Mouse (Mus musculus) heart, adult 9 months (tissue): ENCODE data around the gene Rpl36.

Experiments
- DNase-seq, 2 experiments: peaks; one replicate each; pipeline ENCODE4 v3.0.0; 2022; ENCODE audit warnings: low spot score in 2 of 2

Rpl36 gene

DNA sequence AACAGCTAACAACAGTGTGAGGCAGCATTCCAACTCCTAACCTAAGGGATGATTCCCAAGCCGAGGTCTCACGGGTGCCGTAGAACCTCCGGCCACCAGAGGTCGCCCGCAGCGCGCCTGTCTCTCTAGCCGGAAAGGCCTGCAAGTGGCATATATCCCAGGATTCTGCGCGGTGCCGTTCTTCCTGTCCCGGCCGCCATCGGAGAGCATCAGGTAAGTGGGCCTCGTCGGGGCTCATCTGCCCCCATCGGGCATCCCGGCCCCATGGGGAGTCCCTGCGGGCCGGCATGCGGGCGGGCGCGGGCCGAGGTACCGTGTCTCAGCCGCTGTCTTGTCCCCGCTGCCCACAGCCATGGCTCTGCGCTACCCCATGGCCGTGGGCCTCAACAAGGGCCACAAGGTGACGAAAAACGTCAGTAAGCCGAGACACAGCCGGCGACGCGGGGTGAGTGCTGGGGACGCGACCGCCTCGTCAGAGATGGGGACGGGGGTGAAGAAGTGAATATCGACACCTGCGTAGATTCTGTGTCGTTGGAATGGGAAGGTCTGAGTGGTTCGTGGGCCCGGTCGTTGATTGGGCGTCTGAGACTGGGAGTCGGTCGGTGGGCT, at the start of gene Rpl36:
TSS of gene Rpl36 (plus strand) at position 181 of the 609 bp plus-strand sequence.
- DNase-seq: peak; percentile 90 to 95

DNA sequence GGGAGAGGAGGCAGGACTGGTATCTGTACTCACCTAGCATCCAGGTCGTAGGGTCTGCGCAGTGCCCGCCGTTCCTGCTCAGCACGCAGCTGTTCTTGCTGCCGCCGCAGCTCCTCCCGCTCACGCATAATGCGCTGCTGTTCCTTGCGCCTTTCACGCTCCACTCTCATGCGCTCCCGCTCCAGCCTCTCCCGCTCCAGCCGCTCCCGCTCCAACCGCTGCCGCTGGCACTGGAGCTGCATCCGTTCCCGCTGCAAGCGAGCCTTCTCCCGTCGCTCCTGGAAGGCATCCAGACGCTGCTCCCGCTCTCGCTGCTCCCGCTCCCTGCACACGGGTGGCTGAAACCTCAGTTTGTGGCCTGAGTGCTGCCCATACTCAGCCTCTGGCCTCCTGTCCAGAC, 46.9 kb upstream of the Rpl36 start:
- no peak for DNase-seq

DNA sequence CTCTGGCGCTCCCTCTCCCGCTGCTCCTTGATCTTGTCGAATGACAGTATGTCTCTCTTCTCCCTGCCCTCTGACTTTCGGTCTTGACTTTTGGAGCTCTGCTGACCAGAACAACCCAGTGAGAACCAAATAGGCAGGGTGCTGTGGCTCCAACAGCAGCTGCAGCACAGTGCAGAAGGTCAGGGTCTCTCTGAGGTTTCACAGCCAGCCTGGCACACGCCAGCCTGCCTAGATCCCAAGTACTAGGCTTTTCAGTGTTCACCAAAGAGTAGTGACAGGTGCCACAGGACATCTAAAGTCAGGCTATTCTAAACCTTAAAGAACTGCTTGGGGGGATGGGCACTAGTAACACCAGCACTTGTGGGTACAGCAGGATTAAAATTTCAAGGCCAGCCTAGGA, 46.3 kb upstream of the Rpl36 start:
- DNase-seq: no peak

DNA sequence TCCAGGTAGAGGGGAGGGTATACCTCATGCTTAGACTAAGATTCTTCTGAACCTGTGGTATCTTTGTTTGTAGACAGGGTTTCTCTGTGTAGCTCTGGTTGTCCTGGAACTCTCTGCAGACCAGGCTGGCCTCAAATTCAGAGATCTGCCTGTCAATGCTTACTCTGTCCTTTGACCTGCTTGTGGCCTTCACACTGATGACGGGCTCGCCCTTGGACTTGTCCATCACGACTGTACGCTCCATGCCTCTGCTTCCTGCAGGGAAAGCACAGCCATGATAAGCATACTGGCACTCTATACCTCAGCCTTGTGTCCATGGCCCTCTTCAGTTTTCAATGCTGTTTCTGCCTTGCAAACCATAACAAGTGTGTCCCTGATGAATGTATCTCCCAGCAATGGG, 45.8 kb upstream of the Rpl36 start:
- no peak for DNase-seq

DNA sequence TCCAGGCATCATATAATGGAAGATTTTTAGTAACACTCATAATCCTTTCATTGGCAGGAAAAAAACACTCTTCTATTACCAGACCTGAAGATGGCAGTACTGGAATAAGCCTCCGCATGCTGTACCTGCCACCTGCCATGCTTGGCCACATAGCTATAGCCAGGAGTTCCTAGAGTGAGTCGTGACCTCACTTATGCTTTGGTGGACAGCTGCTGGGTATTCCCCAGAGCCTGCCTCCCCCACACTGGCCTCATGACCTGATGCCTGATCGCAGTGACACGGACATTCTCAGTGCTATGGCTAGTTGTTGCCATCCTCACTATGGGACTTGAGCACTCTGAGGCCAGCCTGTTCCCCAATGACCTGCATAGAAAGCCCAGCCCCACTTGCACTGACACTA, 42.9 kb upstream of the Rpl36 start:
- DNase-seq: no peak

DNA sequence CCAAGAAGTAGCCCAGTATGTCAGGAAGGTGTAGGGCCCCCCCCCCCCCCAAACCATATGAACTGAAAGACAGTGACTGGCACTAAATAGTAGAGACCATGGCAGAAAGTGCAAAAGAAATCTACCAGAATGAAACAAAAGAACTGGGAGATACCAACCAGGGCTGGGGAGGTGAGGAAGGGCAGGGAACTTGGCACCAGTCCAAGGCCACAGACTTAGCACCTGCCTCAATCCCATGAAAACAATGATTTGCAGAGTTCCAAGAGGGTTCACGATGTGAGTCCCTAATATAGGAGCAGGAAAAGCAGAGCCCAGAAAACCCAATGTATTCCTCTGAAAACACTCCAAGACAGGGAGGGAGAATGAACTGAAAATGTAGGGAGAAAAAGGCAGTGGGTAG, 41.1 kb upstream of the Rpl36 start:
- DNase-seq: no peak

DNA sequence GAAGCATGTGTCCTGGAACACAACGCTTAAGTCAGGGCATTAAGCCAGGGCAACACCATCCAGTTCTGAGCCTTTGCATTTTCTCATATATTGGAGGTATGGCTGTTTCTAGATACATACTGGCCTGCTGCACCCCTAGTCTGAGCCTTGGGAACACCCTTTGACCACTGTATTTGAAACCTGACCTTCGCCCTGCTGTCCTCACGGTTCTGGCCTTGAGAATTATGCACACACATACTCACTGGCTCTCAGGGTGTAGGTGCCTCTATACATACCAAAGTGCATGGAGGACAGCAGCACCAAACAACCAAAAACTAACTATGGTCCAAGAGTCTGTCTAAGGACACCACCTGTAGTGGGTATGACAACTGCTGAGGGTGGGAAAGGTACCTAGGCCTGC, 40.3 kb upstream of the Rpl36 start:
- DNase-seq: no peak

DNA sequence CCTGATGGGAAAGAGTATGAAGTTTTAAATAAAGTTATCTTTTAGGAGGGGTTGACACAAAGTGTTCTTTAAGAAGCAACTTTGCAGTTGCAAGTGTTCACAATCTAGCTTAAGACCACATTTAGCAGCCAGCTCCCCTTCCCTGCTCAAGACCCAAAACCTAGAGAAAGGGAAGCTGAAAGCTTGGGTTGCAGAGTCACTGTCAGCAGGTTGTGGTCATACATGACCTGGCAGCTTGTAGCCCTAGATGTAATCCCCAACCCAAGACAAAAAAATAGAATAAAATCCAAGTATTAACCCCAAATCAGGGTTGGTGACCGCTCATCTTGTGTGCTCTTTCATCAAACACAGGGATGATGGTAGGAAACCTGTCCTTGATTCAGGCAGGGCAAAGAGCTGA, 30.1 kb upstream of the Rpl36 start:
- no peak for DNase-seq

DNA sequence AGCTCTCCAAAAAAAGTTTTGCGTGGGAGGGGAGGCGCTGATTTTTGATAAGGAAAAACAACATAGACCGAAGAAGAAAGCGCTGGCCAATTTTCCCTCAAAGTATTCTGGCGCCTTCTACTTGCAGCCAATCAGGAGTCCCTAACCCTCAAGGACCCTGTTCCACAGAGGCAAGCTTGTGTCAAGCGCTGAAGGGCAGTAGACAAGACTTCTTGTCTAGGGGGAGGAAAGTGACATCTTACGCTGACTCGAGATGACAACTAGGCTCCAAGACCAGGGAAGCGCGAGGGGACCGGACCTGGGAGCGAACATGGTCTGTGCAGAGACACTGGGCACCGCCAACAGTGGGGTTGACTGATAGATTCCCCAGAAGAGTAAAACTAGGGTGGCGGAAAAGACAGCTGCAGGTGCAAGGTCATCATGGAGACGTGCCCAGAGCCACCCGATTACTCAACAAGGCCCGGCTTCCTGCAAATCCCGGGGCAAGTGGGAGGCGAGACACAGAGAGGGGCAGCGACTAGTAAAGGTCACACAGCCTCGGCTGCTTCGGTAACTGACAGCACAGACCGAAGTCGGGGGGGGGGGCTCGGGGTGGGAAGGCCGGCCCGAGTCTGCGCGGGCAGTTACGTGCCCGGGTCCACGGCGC, 29.5 kb upstream of the Rpl36 start:
- DNase-seq: peak; percentile 51 to 55

DNA sequence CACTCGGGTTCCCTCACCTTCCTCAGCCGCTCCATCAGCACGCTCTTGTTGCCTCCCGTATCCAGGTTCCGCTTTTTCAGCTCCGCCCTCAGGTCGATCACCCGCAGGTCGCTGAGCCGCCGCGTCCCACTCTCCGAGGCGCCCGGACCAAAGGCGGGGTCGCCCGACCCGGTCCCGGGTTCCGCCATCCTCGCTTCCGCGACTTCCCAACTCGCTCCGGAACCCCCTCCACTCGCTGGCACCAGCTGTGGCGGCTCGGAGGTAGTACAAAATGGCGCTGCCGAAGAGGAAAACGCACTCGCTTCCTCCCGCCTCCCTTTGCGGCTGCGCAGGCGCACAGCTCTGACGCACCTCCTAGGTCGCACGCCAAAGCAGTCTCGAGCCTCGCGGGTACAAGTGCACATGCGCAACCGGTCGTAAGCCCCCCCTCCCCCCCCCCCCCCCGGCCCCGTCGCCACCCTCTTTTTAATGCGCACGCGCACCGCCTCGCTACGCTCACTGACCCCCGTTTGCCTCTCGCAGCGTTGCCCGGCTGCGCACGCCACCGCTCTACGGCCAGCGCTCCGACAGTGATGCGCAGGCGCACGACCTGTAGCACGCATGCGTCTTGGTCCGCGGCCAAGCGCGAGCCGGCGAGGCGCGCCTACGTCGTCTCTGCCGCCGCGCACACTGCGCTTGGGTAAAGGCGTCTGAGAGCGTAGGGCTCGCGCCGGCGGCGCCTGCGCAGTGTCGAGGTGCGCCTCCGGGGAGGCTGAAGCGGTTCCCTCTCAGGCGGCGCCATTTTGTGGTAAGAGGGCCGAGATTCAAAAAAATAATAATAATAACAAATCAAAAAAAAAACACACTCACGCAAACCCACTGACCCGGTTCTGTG, 28.7 kb upstream of the Rpl36 start, which contains the start of the genes Safb2 and Safb:
TSS of gene Safb2 (minus strand) at position 329 of the 874 bp plus-strand sequence.
TSS of gene Safb (plus strand) at position 569 of the 874 bp plus-strand sequence.
- DNase-seq: peak; percentile 99

DNA sequence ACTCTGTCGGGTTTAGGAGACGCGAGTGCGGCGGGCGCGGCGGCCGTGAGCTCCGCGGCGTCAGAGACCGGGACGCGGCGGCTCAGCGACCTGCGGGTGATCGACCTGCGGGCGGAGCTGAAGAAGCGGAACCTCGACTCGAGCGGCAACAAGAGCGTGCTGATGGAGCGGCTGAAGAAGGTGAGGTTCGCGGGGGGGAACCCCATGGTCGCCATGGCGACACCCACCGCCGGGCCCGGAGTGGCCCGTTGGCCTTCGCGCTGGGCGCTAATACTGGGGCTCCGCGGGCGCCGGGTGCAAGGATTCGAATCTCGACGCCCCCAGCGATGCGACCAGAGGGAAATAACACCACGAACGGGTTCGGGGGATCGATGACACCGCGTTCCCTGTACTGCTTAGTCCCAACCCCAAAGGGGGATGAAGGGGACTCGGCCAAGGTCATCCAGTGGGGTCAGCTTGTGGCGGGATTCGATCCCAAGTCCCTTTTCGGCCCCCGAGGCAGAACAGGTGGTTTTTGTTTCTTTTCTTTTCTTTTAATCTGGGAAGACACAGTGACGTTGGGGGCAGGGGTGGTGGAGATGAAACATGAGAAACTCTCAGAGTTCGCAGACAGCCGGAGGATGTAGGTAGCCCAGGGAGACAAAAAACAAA, 27.9 kb upstream of the Rpl36 start:
- peak in 1 of 2 experiments; percentile 64 for DNase-seq

DNA sequence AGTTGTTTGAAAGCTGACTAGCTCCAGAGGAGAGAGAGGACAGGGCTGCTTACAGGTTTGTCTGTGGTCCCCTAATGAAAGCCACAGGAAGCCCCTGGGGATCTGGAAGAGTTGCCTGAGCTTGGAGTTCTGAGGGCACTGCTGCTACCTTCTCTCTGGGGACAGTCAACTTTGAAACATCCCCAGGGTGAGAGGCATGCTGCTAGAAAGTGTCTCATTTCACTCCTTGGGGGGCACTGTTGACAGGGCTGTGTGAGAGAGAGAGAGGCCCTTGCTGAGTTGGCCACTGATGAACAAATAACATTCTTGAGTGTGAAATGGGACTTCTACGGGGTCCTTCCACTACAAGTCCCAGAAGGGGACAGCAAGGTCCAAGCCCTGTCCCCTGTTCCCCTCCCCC, 25.4 kb upstream of the Rpl36 start:
- DNase-seq: no peak

DNA sequence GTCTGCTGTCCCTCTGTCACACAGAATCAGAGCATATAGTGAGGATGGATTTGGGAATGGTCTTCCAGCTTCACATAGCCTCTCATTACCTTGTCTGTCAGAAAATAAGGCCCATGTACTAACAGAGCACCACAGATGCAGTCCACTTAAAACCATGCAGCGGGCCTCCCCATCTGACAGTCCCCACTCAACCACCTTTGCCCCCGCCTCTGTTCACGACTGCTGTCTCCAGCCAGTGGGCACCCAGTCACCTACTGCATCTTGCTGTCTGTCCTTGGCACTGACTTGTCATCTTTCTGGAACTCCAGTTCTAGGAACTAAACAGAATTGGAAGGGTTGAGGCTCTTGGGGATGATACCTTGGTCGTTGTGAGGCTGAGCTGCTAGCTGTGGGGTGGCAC, 24.3 kb upstream of the Rpl36 start:
- no peak for DNase-seq

DNA sequence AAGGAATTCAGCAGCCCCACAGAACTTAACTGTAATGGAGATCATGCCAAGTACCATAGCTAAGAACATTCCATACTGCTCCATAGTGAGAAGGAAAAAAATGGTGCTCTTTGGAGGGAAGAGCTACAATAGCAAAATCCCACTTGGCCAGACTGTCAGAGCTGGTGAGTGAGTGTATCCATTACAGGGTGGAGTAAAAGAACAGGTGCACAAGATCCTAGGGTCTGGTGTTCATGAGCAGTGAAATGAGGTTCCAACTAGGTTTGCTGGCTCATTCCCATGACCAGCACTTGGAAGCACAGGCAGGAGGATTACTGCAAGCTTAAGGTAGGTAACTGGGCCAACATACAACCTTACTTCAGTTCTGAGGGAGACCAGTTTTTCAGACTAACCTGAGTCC, 20.7 kb upstream of the Rpl36 start:
- no peak for DNase-seq

DNA sequence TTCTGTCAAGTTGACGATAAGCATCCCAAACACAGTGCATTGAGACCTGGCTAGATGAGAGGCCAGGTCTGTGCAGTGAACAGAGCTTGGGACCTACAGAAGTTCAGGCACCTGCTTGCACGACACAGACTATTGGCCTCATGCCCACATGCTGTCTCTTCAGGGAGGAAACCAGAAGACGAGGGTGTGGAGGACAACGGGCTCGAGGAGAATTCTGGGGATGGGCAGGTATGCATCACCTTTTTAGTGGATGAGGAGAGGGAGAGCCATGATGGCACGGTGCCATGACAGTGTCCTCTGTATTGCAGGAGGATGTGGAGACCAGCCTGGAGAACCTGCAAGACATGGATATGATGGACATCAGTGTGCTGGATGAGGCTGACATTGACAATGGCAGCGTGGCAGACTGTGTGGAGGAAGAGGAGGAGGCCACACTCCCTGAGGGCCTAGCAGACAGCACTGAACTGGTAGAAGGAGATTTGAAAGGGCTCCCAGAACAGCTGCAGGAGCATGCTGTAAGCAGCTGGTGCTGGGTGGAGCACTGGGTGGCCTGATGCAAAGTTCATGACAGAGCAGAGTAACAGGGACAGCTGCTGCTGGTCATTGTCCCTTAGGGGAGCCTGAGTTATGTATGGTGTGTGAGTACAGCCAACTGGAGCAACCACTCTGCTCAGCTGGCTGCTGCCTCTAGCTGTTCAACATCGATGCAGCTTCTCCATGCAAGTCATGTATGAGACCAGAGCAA, 19.5 kb upstream of the Rpl36 start:
- peak; percentile 30 to 41 for DNase-seq

DNA sequence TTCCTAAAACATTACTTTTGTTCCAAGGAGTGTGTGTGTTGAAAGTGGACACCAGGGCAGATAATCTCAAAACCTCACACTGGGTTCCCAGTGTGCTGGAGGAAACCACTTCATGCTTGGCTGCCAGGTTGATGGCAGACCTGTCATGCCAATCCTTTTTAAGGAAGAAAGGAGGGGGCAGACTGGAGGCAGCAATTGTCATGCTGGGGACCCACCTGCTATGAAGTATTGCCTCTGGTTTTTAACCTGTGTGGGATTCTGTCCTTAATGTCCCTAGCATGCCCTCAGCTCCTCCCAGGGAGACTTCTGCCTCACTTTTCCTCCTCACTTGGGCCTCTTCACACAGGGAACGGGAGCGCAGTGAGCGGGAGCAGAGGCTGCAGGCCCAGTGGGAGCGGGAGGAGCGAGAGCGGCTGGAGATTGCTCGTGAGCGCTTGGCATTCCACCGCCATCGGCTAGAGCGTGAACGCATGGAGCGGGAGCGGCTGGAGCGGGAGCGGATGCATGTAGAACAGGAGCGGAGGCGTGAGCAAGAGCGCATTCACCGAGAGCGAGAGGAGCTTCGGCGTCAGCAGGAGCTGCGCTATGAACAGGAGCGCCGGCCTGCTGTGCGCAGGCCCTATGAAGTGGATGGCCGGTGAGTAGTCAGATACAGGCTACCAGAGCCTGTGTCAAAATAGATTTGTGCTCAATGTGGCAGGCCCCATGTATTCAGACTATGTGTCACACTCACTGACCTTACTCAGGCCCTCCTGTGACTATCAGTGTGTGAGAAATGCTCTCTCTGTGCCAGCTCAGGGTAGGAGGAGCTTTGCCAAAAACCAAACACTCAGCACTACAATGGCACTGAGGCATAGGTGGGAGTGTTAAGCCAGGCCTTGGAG, 9.8 kb upstream of the Rpl36 start:
- DNase-seq: no peak

DNA sequence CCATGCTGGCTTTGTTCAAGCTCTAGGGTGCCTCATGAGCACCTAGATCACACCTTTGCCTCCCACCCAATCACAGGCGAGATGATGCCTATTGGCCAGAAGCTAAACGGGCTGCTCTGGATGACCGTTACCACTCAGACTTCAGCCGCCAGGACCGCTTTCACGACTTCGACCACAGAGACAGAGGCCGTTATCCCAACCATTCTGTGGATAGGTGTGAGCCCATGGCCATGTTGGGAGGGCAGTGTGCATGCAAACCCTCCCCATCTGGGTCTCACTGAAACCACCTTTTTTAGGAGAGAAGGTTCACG, 9.2 kb upstream of the Rpl36 start:
- DNase-seq: no peak

DNA sequence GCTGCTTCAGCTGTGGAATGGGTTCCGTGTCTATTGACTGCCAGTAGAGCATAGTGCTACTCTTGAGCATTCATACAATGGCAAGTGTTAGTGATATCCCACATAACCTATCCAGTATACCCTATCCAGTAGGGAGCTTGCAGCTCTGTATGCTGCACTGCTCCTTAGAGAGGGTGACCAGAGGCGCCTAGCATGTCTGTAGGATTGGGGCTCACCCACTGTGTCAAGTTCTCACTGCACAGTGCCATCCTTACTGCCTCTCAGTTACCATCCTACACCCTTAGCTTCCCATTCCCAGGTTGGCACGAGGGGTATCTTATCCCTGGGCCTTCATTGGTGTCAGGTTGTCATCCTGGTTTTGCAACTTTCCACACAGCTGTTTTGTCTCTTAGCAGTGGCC, 8.8 kb upstream of the Rpl36 start:
- DNase-seq: no peak

DNA sequence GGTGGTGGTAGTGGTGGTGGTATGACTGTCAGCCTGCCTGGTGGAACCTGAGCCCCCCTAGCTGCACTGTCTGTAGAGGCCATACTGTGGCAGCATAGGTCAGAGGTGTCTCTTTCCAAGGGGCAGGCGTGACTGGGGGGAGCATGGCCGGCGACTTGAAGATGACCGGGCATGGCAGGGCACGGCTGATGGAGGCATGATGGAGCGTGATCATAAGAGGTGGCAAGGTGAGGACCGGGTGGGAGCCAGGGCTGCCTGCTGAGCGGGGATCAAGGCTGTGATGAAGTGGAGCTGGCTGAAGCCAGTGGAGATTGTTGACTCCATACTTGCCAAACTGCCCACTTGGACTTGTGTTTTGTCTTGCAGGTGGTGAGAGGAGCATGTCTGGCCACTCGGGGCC, 7.8 kb upstream of the Rpl36 start:
- DNase-seq: no peak

DNA sequence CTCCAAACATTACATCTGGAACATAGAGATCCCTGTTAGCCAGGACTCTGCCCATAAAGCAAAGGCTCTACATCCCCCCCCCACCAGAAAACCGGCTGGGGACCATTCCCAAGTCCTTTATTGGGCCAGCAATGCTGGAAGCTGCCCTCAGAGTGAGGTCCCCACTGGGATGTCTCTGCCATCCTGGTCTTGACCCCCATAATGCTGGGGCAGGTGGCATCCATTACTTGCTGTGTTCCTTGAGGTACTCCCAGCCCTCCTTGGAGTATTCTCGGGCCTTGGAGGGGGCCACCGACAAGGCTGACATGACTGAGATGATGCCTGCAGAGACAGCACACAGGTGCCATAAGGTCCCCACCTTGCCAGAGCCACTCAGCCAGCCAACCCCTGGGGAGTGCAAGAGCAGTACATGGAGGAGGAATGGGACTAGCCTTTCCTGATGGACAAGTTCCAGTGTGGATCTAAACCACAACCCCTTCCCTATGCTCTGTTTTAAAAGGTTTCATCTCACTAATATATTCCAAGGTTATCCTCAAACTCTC, 5.6 kb upstream of the Rpl36 start:
- no peak for DNase-seq
